Mouse (Mus musculus) ES-Bruce4 (cell line): ENCODE results near the gene Gatad2a. TPM values are rescaled to one million over a fixed set of nuclear protein-coding genes. Genes with fewer than 3 reads are reported as not detected.
A peak's percentile ranks its signal among the peaks of the same experiment; 100 is the strongest.

Source experiments
- H3K27ac ChIP-seq: 2 replicates; pipeline ENCODE4 v1.5.1; 2012; ENCODE audit warnings: low read length, inconsistent platforms; ENCODE audit not compliant: insufficient read depth
- H3K27me3 ChIP-seq: 2 replicates; pipeline ENCODE4 v1.6.1; 2012; ENCODE audit warnings: mild to moderate bottlenecking, low read length, inconsistent platforms; ENCODE audit not compliant: control insufficient read depth, poor library complexity, insufficient read depth, severe bottlenecking
- H3K36me3 ChIP-seq: 2 replicates; pipeline ENCODE4 v1.6.1; 2012; ENCODE audit warnings: inconsistent platforms, mild to moderate bottlenecking, low read length, moderate library complexity; ENCODE audit not compliant: control insufficient read depth, poor library complexity, insufficient read depth, severe bottlenecking
- H3K4me1 ChIP-seq: one replicate; pipeline ENCODE4 v1.8.1; 2011; ENCODE audit warnings: low read length; ENCODE audit not compliant: control insufficient read depth, insufficient read depth
- H3K4me3 ChIP-seq: 2 replicates; pipeline ENCODE4 v1.5.1; 2011; ENCODE audit warnings: low read depth, mild to moderate bottlenecking, low read length
- H3K9ac ChIP-seq: 2 replicates; pipeline ENCODE4 v1.6.1; 2012; ENCODE audit warnings: low read depth, mild to moderate bottlenecking, inconsistent platforms; ENCODE audit not compliant: poor library complexity, severe bottlenecking
- H3K9me3 ChIP-seq: replicated peaks from 2 replicates; pipeline ENCODE4 v1.6.1; 2012; ENCODE audit warnings: mild to moderate bottlenecking, low read length, inconsistent platforms; ENCODE audit not compliant: control insufficient read depth, poor library complexity, insufficient read depth, severe bottlenecking
- CTCF ChIP-seq: IDR thresholded peaks from one replicate; pipeline ENCODE4 v1.8.1; 2011; ENCODE audit warnings: low read depth, low read length
- EP300 ChIP-seq: IDR thresholded peaks from 2 replicates; pipeline ENCODE4 v1.6.1; 2011; ENCODE audit warnings: low read depth, low read length; ENCODE audit not compliant: insufficient read depth
- POLR2A ChIP-seq: IDR thresholded peaks from one replicate; pipeline ENCODE4 v1.8.1; 2011; ENCODE audit warnings: low read length; ENCODE audit not compliant: insufficient read depth
- polyA plus RNA-seq: library from polyadenylated mRNA; stranded (reverse); fragments of >200 nt; gene quantifications from 2 replicates; pipeline ENCODE4 v1.2.4, GENCODE M21; 2011; ENCODE audit warnings: low read depth; ENCODE audit not compliant: missing spikeins, insufficient read depth, insufficient read length

The Gatad2a gene
- polyA plus RNA-seq, 1 experiment, result 155 TPM

- peaks cover 1% of the 10 kb centered on the region for H3K4me1 ChIP-seq
- no peak overlapping the region for H3K4me3 ChIP-seq
- TF ChIP-seq POLR2A (no peak), CTCF (no peak), EP300 (no peak)
These were observed 96.3 kb downstream of the Gatad2a start for GRCm38 (mm10) chr8:69899876-69900275.

GRCm38 (mm10) chr8:69897857-69898256 is 98.3 kb downstream of the Gatad2a start:
- 0 out of 2 replicates have a peak, but pooled peaks cover 7% of the 10 kb centered on the region for H3K36me3 ChIP-seq
- no peak overlapping the region for H3K4me3 ChIP-seq
- TF ChIP-seq CTCF (no peak), EP300 (no peak), POLR2A (no peak)
- H3K27me3 ChIP-seq, result no peaks in the 10 kb centered on the region
- no peak overlapping the region for H3K27ac ChIP-seq
- H3K9me3 ChIP-seq, result no peaks in the 10 kb centered on the region
- peaks cover 6% of the 10 kb centered on the region for H3K4me1 ChIP-seq
- no peak overlapping the region for H3K9ac ChIP-seq

More at GRCm38 (mm10) chr8:69899876-69900275, 96.3 kb downstream of the Gatad2a start:
- Histone ChIP-seq H3K27me3 (no peaks in the 10 kb centered on the region), H3K9ac (0 out of 2 replicates have a peak overlapping the region, but pooled peaks have one; percentile 79), H3K27ac (no peak overlapping the region), H3K9me3 (no peaks in the 10 kb centered on the region), H3K36me3 (0 out of 2 replicates have a peak, but pooled peaks cover 7% of the 10 kb centered on the region)

DNA sequence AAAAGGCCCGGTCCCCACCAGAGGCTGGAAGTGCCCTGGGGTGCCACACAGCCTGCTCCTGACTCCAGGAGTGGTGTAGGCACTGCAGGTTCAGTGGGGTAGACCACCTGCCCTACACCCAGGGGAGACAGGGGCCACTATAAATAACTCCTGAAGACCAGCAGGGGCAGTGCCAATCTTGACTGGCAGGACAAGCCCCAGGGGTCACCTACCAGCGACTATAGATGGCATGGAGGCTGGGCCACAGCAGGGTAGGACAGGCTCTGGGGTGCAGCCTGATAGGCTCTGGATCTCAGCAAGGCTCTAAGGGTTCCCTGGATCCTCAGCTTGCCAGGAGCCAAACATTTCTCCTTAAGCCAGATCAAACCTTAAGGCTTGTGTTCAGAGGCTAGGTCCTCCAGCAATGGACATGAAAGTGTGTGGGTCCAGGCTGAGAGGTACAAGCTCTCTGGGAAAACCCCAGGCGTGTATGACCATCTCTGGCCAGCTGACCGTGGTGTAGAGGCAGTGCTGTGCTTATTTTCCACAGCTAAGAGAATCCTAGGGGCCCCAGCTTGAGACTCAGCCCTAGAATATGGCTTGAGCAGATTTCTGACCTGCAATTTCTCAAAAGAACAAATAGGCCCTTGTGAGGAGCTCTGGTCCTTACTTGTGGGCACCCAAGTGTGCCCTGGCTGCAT is 100.3 kb downstream of the Gatad2a start:
- no peak overlapping the region for H3K9ac ChIP-seq
- H3K9me3 ChIP-seq, result no peaks in the 10 kb centered on the region
- TF ChIP-seq CTCF, result no peak
- TF ChIP-seq POLR2A, result no peak
- no peak for TF ChIP-seq EP300
- H3K36me3 ChIP-seq, result 0 out of 2 replicates have a peak, but pooled peaks cover 7% of the 10 kb centered on the region
- no peak overlapping the region for H3K27ac ChIP-seq
- H3K4me1 ChIP-seq, result peaks cover 6% of the 10 kb centered on the region
- H3K4me3 ChIP-seq, result no peak overlapping the region
- no peaks in the 10 kb centered on the region for H3K27me3 ChIP-seq

DNA sequence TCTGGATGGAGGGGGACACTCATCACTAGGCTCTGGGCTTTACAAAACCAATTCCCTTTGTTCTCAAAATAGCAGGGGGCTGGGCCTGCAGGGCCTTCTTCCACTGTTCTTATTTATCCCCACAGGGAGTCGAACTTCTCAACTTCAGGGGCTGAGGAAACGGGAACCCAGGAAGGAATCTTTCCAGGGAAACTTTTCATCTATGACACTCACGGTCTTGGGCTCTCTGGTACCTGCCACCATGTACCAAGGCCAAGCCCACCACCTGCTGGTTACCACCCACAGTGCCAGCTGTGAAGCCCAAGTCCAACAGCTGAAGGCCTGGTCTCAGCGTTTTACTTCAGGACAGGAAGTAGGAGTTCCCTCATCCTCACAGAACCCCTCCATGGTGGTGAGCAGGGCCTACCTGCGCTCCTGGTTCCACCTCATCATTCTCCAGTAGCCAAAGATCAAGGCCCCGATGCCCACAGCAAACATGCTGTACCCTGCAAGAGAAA is 101.3 kb downstream of the Gatad2a start:
- peaks cover 6% of the 10 kb centered on the region for H3K4me1 ChIP-seq
- H3K4me3 ChIP-seq, result no peak overlapping the region
- H3K9me3 ChIP-seq, result no peaks in the 10 kb centered on the region
- 0 out of 2 replicates have a peak, but pooled peaks cover 7% of the 10 kb centered on the region for H3K36me3 ChIP-seq
- TF ChIP-seq CTCF, result no peak
- TF ChIP-seq EP300, result no peak
- H3K9ac ChIP-seq, result no peak overlapping the region
- no peak overlapping the region for H3K27ac ChIP-seq
- H3K27me3 ChIP-seq, result no peaks in the 10 kb centered on the region

DNA sequence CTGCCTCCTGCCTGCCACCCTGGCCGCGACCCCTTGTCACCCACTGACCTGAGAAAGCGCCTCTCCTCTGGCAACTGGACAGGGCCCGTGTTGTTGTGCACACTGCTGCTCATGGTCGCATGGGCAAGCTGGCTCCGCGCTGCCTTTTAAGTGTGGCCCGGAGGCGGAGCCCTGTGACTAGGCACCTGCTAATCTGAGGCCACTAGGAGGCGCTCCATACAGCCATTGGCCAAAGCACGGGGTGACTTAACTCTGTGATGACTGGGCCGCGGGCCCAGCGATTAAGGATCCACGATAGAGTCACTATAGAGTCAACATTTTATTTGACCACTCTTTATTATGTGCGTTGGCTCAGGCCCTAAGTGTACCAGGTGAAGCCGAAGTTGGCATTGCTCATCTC is 102.3 kb downstream of the Gatad2a start:
- TF ChIP-seq CTCF (peak; percentile 85), EP300 (no peak)
- H3K4me3 ChIP-seq, result no peak overlapping the region
- H3K9ac ChIP-seq, result no peak overlapping the region
- 0 out of 2 replicates have a peak, but pooled peaks cover 7% of the 10 kb centered on the region for H3K36me3 ChIP-seq
- peaks cover 6% of the 10 kb centered on the region for H3K4me1 ChIP-seq
- no peaks in the 10 kb centered on the region for H3K9me3 ChIP-seq
- H3K27ac ChIP-seq, result no peak overlapping the region
- no peaks in the 10 kb centered on the region for H3K27me3 ChIP-seq

DNA sequence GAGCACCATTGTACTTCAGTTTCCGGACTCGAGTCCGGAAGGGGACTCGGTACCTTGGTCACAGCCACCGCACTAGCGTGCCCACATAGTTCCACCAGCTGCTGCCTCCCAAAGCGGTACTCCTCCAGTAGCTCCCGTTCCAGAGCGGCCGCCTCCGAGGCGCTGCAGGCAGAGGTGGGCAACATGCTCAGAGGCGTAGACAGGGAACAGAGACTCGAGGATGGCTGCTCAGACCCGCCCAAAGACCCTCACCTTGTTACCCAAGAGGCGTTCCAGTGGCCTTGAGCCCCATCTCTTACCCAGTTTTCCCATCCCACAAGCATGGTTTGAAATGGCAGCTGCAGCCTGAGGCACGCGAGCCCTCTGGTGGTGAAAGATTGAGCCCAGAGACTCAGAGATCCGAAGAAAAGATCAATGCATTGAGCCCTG is 105.4 kb downstream of the Gatad2a start:
- no peak for TF ChIP-seq POLR2A
- TF ChIP-seq CTCF, result peak; percentile 86
- Histone ChIP-seq H3K36me3 (no peaks in the 10 kb centered on the region), H3K9ac (peak overlapping the region; percentile 28; the same call in 1 of the 2 replicates), H3K27ac (no peak overlapping the region), H3K27me3 (0 out of 2 replicates have a peak, but pooled peaks cover 2% of the 10 kb centered on the region), H3K4me3 (peak overlapping the region; percentile 15), H3K4me1 (peaks cover 6% of the 10 kb centered on the region), H3K9me3 (no peaks in the 10 kb centered on the region)
